Mouse (Mus musculus) small intestine, adult 2 months (tissue): ENCODE results near the gene Mrps34. TPM values are rescaled to one million over a fixed set of nuclear protein-coding genes. Genes with fewer than 3 reads are reported as not detected.

ENCODE experiments used
- H3K27ac ChIP-seq: fragments of 200-500 bp; 2 replicates; pipeline ENCODE4 v1.5.1; 2012; ENCODE audit warnings: low read depth, low read length, control low read depth, inconsistent platforms; ENCODE audit not compliant: insufficient read depth
- H3K27me3 ChIP-seq: fragments of 200-500 bp; 2 replicates; pipeline ENCODE4 v1.6.1; 2012; ENCODE audit warnings: mild to moderate bottlenecking, moderate library complexity, low read length, inconsistent platforms; ENCODE audit not compliant: control insufficient read depth, insufficient read depth
- H3K36me3 ChIP-seq: fragments of 200-500 bp; 2 replicates; pipeline ENCODE4 v1.6.1; 2012; ENCODE audit warnings: mild to moderate bottlenecking, low read length, control low read depth, inconsistent platforms; ENCODE audit not compliant: control insufficient read depth, insufficient read depth
- H3K4me1 ChIP-seq: fragments of 200-500 bp; 2 replicates; pipeline ENCODE4 v1.6.1; 2012; ENCODE audit warnings: low read length, inconsistent platforms, mixed read lengths; ENCODE audit not compliant: control insufficient read depth, insufficient read depth, insufficient read length
- H3K4me3 ChIP-seq: fragments of 200-500 bp; 2 replicates; pipeline ENCODE4 v1.5.1; 2012; ENCODE audit warnings: low read depth, mild to moderate bottlenecking, control low read depth, inconsistent platforms, low read length, moderate library complexity
- CTCF ChIP-seq: fragments of 200-500 bp; IDR thresholded peaks from 2 replicates; pipeline ENCODE4 v1.5.1; 2012; ENCODE audit warnings: low read depth, mild to moderate bottlenecking, control low read depth, inconsistent platforms, low read length, moderate library complexity, mixed read lengths; ENCODE audit not compliant: insufficient replicate concordance, insufficient read length; ENCODE audit errors: extremely low read depth
- POLR2A ChIP-seq: fragments of 200-500 bp; IDR thresholded peaks from 2 replicates; pipeline ENCODE4 v1.6.1; 2012; ENCODE audit warnings: low read depth, mild to moderate bottlenecking, control low read depth, inconsistent platforms, low read length, moderate library complexity
- WGBS: fragments of 180-500 bp; shearing (Covaris S2); methylation state at CpG from one replicate; pipeline ENCODE4 v1.1.7; 2018; 5-methylcytosine and 5-hydroxymethylcytosine counted together
- polyA plus RNA-seq: library from polyadenylated mRNA; depleted of rRNA; stranded (reverse); fragments of >200 nt; gene quantifications from 2 replicates; pipeline ENCODE4 v1.2.3, GENCODE M21; 2012

The Mrps34 gene
- polyA plus RNA-seq, 1 experiment, result 319 TPM

DNA sequence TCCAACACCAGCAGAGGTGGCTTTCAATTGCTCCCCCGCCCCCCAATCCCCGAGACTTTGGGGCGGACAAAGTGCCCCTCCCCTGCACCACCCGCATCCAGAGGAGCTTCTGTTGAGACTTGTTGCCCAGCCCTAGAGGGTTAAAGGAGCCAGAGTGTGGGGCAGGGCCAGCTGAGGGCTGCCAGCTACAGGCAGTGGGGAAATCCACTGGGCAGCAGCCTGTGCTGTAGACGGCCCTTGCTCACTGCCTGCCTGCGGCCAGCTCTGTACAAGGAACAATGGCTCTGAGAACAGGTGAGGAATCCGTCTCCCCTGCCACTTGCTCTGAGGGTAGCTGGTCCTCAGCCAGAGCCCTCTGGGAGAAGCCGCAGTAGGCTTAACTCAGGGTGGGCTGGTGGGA lies 16.4 kb upstream of the Mrps34 start:
- TF ChIP-seq CTCF, result no peak
- TF ChIP-seq POLR2A, result no peak
- H3K4me1 ChIP-seq, result peaks cover 8% of the 10 kb centered on the region
- H3K27ac ChIP-seq, result no peak overlapping the region
- 58% methylated on average over 8 of the region's 8 CpGs for WGBS
- no peak overlapping the region for H3K4me3 ChIP-seq
- H3K36me3 ChIP-seq, result peaks cover 10% of the 10 kb centered on the region; the same call in 1 of the 2 replicates
- H3K27me3 ChIP-seq, result no peaks in the 10 kb centered on the region

DNA sequence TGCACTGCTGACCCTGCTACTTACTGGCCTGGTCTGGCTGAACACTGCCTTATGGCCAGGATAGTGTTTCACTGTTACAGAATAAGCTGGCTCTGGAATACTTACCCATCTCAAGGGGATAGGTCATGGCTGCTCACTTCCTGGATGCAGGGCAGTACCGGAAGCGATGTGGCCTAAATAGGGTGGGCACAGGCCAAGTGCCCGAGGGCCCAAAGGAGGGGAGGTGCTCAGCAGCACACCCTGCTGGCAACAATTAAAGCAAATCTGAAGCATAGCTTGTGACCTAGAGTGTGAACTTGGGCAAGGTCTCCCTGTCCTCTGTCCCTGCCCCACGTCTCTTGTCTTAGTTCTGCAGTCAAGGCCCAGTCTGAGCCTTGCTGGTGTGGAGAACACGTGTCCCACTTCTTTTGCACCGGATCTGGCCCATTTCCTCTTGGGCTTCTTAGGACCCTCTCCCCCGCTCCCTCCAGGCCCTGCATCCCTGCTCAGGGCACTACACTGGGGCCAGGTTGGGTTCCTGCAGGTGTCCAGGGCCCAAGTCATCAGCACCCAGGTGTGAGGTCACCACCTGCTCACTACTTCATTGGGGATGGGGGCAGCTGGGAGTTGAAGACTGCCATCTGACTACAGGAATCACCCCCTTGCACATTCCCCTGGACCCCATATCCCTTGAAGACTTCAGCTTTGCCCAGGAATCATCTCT lies 13.0 kb upstream of the Mrps34 start:
- TF ChIP-seq CTCF, result peak; percentile 66; the same call in 1 of the 2 replicates
- no peak for TF ChIP-seq POLR2A
- 55% methylated on average over 7 of the region's 7 CpGs for WGBS
- Histone ChIP-seq H3K4me3 (no peak overlapping the region), H3K27me3 (no peaks in the 10 kb centered on the region), H3K4me1 (peaks cover 14% of the 10 kb centered on the region), H3K27ac (no peak overlapping the region), H3K36me3 (peaks cover 17% of the 10 kb centered on the region)

DNA sequence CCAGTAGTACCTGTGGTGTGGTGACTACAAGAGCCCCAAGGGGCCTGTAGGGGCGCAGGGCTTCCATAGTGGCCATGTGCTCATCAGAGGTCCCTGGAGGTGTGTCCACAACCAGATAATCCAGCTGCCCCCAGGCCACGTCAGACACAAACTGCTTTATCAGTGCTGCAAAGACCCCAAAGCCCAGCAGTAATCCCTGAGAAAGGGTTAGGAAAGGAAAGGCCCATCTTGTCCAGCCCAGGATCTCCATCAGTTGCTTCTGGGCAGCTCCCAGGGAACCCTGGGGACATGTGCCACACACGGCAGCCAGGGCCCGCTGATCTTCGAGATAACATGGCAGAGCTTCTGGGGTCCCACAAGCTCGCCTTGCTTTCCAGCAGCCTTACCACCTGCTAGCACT lies 10.5 kb upstream of the Mrps34 start:
- no peak for TF ChIP-seq CTCF
- 86% methylated on average over 6 of the region's 6 CpGs for WGBS
- Histone ChIP-seq H3K4me1 (peaks cover 13% of the 10 kb centered on the region), H3K27ac (no peak overlapping the region), H3K27me3 (no peaks in the 10 kb centered on the region), H3K4me3 (no peak overlapping the region), H3K36me3 (peaks cover 17% of the 10 kb centered on the region)

GRCm38 (mm10) chr17:24885356-24886133 lies 9.4 kb upstream of the Mrps34 start:
- 15% methylated on average over 22 of the region's 22 CpGs for WGBS
- no peaks in the 10 kb centered on the region for H3K27me3 ChIP-seq

GRCm38 (mm10) chr17:24886134-24886931 lies 8.6 kb upstream of the Mrps34 start, which contains the start of the genes Nubp2 and Spsb3:
Gene Nubp2 (minus strand): TSS chr17:24886349.
Gene Spsb3 (plus strand): TSS chr17:24886643.
- WGBS, result under 1% methylated on average over 69 of the region's 69 CpGs
- H3K4me1 ChIP-seq, result peaks cover 13% of the 10 kb centered on the region

More at GRCm38 (mm10) chr17:24885356-24886133, 9.4 kb upstream of the Mrps34 start:
- peak overlapping the region; percentile 9; the same call in 1 of the 2 replicates for H3K27ac ChIP-seq
- TF ChIP-seq POLR2A (no peak), CTCF (no peak)
- peaks cover 13% of the 10 kb centered on the region for H3K4me1 ChIP-seq
- H3K36me3 ChIP-seq, result peaks cover 21% of the 10 kb centered on the region
- peak overlapping the region; percentile 90 for H3K4me3 ChIP-seq

GRCm38 (mm10) chr17:24886932-24887271 lies 8.0 kb upstream of the Mrps34 start:
- peak overlapping the region; percentile 79 for H3K4me3 ChIP-seq
- peaks cover 30% of the 10 kb centered on the region for H3K36me3 ChIP-seq
- no peak for TF ChIP-seq CTCF
- TF ChIP-seq POLR2A, result no peak
- H3K4me1 ChIP-seq, result peaks cover 13% of the 10 kb centered on the region
- no peaks in the 10 kb centered on the region for H3K27me3 ChIP-seq
- H3K27ac ChIP-seq, result peak overlapping the region; percentile 57
- WGBS, result 0% methylated on average over 18 of the region's 18 CpGs

More at GRCm38 (mm10) chr17:24886134-24886931, 8.6 kb upstream of the Mrps34 start, which contains the start of the genes Nubp2 and Spsb3:
- Histone ChIP-seq H3K27ac (peak within 1 kb of the TSS; percentile 57), H3K36me3 (peaks cover 29% of the 10 kb centered on the region), H3K27me3 (no peaks in the 10 kb centered on the region), H3K4me3 (peak within 1 kb of the TSS; percentile 90)
- peak; percentile 62 for TF ChIP-seq POLR2A
- no peak for TF ChIP-seq CTCF

DNA sequence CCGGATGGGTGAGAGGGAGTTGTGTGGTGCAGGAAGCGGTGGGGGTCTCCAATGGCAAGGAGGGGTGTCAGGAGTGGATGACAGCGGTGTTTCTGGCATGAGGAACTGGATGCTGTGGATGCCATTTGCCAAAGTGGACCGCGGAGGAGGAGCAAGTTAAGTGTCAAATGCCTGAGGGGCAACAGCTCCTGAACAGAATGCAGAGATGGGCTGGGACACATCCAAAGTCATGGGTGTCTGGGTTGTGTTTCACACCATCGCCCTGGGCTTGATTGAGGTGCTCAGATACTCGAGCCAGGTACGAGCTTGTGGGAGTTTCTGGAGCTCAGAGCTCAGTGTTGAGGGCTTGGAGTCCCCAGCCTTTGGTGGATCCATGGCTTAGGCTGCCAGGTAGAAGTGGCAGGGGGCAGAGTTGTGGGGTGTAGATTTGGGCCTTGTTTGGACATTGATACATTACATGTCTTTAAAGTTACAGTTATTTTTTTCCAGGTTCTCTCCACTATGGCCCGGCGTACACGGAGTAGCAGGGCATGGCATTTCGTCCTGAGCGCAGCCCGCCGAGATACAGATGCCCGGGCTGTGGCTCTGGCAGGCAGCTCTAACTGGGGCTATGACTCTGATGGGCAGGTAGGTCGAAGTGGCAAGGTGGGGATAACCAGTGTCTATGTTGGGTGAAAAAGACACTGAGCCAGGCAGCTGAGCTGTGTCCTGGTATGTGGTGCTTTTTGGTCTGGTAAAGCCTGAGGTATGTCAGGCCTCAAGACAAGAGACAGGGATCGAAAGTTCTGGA lies 7.4 kb upstream of the Mrps34 start:
- no peak overlapping the region for H3K27ac ChIP-seq
- no peak for TF ChIP-seq POLR2A
- peaks cover 13% of the 10 kb centered on the region for H3K4me1 ChIP-seq

More for the DNA sequence above, 7.4 kb upstream of the Mrps34 start:
- H3K4me3 ChIP-seq, result peak overlapping the region; percentile 79
- H3K36me3 ChIP-seq, result peaks cover 35% of the 10 kb centered on the region
- no peaks in the 10 kb centered on the region for H3K27me3 ChIP-seq
- WGBS, result 52% methylated on average over 18 of the region's 18 CpGs
